Mouse (Mus musculus) stomach, embryonic 15.5 days (tissue): ENCODE data around the gene Gps1. TPM values are rescaled to one million over a fixed set of nuclear protein-coding genes. Genes with fewer than 3 reads are reported as not detected.
"Not testable (repeated sequence)": the region's sequence is repeated elsewhere in the genome, so short reads cannot be mapped to it uniquely, and the experiment has no call there.

Source experiments
- ATAC-seq: fragments of 200-750 bp; cut with Nextera tagmentation; 2 replicates; pipeline ENCODE4 v1.8.0; 2017; ENCODE audit warnings: low read depth, moderate number of reproducible peaks, moderate TSS enrichment; ENCODE audit not compliant: insufficient read depth, low FRiP score
- H3K27ac ChIP-seq: fragments of 300-500 bp; sonication (generic); 2 replicates; pipeline ENCODE4 v1.5.1; 2015; ENCODE audit warnings: mild to moderate bottlenecking, inconsistent platforms
- H3K27me3 ChIP-seq: fragments of 300-500 bp; sonication (generic); replicated peaks from 2 replicates; pipeline ENCODE4 v1.6.1; 2015; ENCODE audit warnings: inconsistent platforms
- H3K36me3 ChIP-seq: fragments of 300-500 bp; sonication (generic); 2 replicates; pipeline ENCODE4 v1.6.1; 2015; ENCODE audit warnings: inconsistent platforms
- H3K4me1 ChIP-seq: fragments of 300-500 bp; sonication (generic); 2 replicates; pipeline ENCODE4 v1.6.1; 2015; ENCODE audit warnings: inconsistent platforms
- H3K4me2 ChIP-seq: fragments of 300-500 bp; sonication (generic); 2 replicates; pipeline ENCODE4 v1.6.1; 2015; ENCODE audit warnings: mild to moderate bottlenecking, inconsistent platforms
- H3K4me3 ChIP-seq: fragments of 300-500 bp; sonication (generic); replicated peaks from 2 replicates; pipeline ENCODE4 v1.5.1; 2015; ENCODE audit warnings: inconsistent platforms
- H3K9ac ChIP-seq: fragments of 300-500 bp; sonication (generic); 2 replicates; pipeline ENCODE4 v1.6.1; 2015; ENCODE audit warnings: inconsistent platforms
- H3K9me3 ChIP-seq: fragments of 300-500 bp; sonication (generic); 2 replicates; pipeline ENCODE4 v1.6.1; 2016; ENCODE audit warnings: inconsistent platforms
- WGBS: fragments of 180-500 bp; shearing (Covaris S2); methylation state at CpG from one replicate; pipeline ENCODE4 v1.1.7; 2015; 5-methylcytosine and 5-hydroxymethylcytosine counted together
- polyA plus RNA-seq: library from polyadenylated mRNA; unstranded; fragments of >200 nt; fragmentation: Nextera tagmentation; extraction: Ambion mirVana; gene quantifications from 2 replicates; pipeline ENCODE4 v1.2.1, GENCODE M21; 2015

The Gps1 gene
- polyA plus RNA-seq, 1 experiment from 2014 or later: 157 TPM

DNA sequence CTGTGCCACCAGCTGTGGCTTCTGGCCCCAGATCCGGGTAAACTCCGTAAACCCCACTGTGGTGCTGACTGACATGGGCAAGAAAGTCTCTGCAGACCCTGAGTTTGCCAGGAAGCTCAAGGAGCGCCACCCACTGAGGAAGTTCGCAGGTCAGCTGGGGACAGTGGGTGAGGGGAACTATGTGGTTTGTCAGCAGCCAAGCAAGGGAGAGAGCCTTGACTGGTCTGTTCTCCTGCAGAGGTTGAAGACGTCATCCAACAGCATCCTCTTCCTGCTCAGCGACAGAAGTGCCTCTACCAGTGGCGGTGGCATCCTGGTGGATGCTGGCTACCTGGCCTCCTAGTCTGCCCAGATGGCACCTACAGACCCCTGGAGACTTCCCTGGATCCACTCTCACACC lies 17.0 kb upstream of the Gps1 start:
- H3K9ac ChIP-seq, ATAC-seq, H3K4me2 ChIP-seq, H3K27ac ChIP-seq, H3K36me3 ChIP-seq, H3K4me1 ChIP-seq, H3K9me3 ChIP-seq, H3K27me3 ChIP-seq, H3K4me3 ChIP-seq: not testable (repeated sequence)
- 63% methylated on average over 5 of the region's 7 CpGs for WGBS

DNA sequence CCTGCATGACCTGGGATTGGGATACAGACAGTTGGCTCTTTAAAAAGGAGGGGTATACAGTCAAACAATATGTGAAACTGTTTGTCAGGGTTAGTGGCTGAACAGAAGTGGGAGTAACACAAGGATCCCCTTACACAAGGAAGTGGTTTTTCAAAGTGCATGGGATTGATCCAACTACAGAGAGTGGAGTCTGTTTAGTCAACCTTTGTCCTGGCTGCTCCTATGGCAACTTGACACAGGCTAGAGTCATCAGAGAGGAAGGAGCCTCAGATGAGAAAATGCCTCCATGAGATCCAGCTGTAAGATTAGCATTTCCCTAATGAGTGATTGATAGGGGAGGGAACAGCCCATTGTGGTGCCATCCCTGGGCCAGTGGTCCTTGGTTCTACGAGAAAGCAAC lies 15.9 kb upstream of the Gps1 start:
- Histone ChIP-seq H3K4me1 (no peaks in the 10 kb centered on the region), H3K36me3 (no peaks in the 10 kb centered on the region), H3K9me3 (no peaks in the 10 kb centered on the region), H3K4me3 (no peak overlapping the region), H3K27me3 (no peaks in the 10 kb centered on the region), H3K4me2 (no peak overlapping the region), H3K9ac (no peak overlapping the region), H3K27ac (no peak overlapping the region; the same call in 1 of the 2 replicates)
- WGBS: 64% methylated on average over 1 of the region's 1 CpGs
- ATAC-seq: peak; percentile 50

DNA sequence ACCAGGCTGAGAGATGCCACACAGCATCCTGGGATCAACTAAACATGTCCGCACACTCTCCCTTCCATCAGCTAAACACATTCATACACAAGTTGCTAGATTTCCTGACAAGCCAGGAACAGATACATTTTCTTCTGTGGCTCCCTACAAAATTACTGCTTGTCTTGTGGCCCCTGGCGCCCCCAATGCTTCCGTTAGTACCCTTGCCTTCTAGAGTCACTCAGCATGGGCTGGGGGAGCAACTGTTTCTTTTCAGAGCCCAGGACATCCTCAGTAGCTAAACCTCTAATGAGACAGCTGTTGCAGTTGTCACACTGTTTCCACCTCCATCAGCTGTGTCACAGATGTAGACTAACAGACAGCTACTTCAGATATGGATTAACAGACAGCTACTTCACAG lies 11.3 kb upstream of the Gps1 start:
- WGBS: 71% methylated on average over 3 of the region's 3 CpGs

DNA sequence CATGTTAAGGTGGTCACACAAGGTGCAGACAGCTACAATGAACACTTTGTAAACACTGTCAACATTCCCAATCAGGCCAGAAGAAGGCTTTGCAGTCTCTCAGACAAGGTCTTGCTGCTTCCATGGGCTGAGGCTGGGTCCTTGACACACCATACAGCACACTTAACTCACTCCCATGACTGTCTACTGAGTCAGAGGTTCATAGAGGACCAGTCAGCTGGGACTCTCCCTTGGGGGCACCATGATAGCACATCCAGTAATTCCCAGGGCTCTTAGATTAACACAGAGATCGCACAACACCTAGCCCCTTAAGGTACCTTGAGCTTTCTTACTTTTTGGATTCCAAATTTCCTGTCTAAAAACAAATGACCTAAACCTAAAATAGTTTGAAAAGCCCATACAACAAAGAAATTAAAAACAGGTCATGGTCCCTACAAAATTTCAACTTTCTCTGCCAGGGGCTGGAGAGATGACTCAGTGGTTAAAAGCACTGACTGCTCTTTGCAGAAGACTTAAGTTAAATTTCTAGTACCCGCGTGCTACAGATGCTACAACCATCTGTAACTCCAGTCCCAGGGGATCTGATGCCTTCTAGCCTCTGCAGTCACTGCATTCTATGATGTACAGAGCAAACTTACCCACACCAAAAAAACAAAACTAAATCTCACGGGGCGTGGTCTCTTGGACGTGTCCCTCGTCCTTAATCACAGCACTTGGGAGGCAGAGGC lies 10.4 kb upstream of the Gps1 start:
- no peaks in the 10 kb centered on the region for H3K9me3 ChIP-seq
- no peaks in the 10 kb centered on the region for H3K36me3 ChIP-seq
- no peaks in the 10 kb centered on the region for H3K4me1 ChIP-seq
- no peak overlapping the region for H3K4me2 ChIP-seq
- no peak overlapping the region for H3K27ac ChIP-seq
- H3K9ac ChIP-seq: no peak overlapping the region
- H3K27me3 ChIP-seq: no peaks in the 10 kb centered on the region
- WGBS: 84% methylated on average over 7 of the region's 7 CpGs
- H3K4me3 ChIP-seq: no peak overlapping the region
- no peak for ATAC-seq

More for the DNA sequence above, 11.3 kb upstream of the Gps1 start:
- Histone ChIP-seq H3K9ac (no peak overlapping the region), H3K36me3 (no peaks in the 10 kb centered on the region), H3K4me3 (no peak overlapping the region), H3K9me3 (no peaks in the 10 kb centered on the region), H3K4me1 (no peaks in the 10 kb centered on the region), H3K27ac (no peak overlapping the region), H3K27me3 (no peaks in the 10 kb centered on the region), H3K4me2 (no peak overlapping the region)
- no peak for ATAC-seq

DNA sequence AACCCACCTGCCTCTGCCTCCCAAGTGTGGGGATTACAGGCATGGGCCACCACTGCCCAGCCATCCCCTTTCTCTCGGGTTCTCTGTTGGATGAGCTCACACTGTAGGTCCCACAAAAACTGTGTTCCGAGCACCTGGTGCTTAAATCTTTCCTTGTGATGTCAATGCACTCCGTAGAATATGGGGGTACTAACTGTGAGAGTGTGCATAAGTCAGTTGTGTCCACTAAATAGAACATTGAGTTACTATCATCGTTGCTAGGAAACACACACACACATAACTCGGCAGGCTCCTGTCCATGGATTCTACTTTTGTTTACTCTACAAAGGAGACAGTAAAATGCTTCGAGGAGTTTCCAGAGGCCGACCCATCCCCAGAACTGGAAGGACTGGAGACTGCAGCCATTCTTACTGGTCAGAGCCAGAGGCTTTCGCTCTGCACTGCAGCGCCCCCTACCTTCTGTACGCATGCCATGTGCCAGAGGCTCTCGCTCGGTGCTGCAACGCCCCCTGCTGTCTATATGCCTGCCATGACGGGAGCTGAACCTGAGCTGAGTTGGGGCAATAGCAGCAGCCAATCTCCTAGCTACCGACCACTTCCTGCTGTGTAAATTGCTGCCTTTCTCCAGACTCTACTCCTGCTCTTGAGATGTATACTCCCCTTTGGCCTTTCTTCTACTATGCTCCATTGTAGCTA lies 8.2 kb upstream of the Gps1 start:
- Histone ChIP-seq H3K9me3 (no peaks in the 10 kb centered on the region), H3K36me3 (no peaks in the 10 kb centered on the region), H3K4me3 (no peak overlapping the region), H3K27me3 (no peaks in the 10 kb centered on the region), H3K9ac (no peak overlapping the region), H3K4me1 (no peaks in the 10 kb centered on the region), H3K4me2 (no peak overlapping the region; the same call in 1 of the 2 replicates), H3K27ac (no peak overlapping the region)
- ATAC-seq: peak; percentile 90
- WGBS: 21% methylated on average over 15 of the region's 15 CpGs

DNA sequence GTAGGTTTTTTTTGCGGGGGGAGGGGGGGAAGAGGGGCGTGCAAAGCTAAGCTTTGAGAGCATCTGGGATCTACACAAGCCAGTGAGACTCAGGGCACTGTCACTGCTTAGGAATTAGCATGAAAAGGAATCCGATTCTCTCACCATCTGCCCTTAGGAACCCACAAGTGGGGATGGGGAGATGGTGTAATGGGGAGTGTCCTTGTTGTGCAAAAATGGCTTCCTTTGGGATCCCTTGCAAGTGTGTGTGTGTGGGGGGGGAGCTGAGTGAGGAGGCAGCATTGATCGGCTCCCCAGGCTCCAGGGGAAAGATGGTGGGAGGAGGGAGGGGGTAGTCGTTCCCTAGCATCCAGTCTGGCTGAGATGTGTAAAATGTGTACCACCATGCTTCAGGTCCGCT lies 6.9 kb upstream of the Gps1 start:
- Histone ChIP-seq H3K4me2 (no peak overlapping the region), H3K4me3 (no peak overlapping the region), H3K9me3 (no peaks in the 10 kb centered on the region), H3K9ac (no peak overlapping the region), H3K27ac (no peak overlapping the region), H3K4me1 (no peaks in the 10 kb centered on the region), H3K36me3 (no peaks in the 10 kb centered on the region), H3K27me3 (no peaks in the 10 kb centered on the region)
- WGBS: 41% methylated on average over 6 of the region's 6 CpGs
- no peak for ATAC-seq

DNA sequence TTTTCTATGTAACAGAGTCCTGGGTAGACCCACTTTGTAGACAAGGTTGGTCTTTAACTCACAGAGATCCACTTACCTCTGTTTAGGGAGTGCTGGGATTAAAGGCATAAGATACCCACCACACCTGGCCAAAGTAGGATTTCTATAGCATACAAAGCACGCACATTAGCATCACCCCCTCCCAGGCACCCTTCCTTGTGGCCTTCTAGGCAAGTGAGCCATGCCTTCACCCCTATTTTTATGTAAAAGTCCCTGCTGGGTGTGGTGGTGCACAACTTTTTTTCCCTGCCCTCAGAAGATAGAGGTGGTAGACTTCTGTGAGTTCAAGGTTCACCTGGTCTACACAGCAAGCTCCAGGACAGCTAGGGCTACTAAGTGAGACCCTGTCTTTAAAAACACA lies 4.2 kb upstream of the Gps1 start:
- ATAC-seq: no peak
- no peak overlapping the region for H3K27ac ChIP-seq
- H3K4me1 ChIP-seq: peaks cover 4% of the 10 kb centered on the region; the same call in 1 of the 2 replicates
- H3K36me3 ChIP-seq: no peaks in the 10 kb centered on the region
- 85% methylated on average over 1 of the region's 1 CpGs for WGBS
- no peaks in the 10 kb centered on the region for H3K9me3 ChIP-seq
- no peak overlapping the region for H3K4me3 ChIP-seq
- no peaks in the 10 kb centered on the region for H3K27me3 ChIP-seq
- no peak overlapping the region for H3K4me2 ChIP-seq
- H3K9ac ChIP-seq: no peak overlapping the region

DNA sequence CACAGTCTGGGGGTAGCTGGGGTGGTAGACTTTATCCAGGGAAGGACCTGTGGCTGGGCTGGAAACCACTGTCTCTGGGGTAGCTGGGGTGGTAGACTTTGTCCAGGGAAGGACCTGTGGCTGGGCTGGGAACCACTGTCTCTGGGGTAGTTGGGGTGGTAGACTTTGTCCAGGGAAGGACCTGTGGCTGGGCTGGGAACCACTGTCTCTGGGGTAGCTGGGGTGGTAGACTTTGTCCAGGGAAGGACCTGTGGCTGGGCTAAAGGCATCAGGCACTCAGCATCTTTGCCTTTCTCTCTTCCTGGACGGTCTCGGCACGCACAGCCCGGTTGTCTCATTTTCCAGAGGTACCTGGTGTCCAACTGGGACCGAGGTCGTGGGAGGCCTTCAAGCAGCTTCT lies 2.7 kb upstream of the Gps1 start:
- not testable (repeated sequence) for ATAC-seq, H3K9me3 ChIP-seq, H3K4me2 ChIP-seq, H3K36me3 ChIP-seq, H3K27me3 ChIP-seq, H3K27ac ChIP-seq, H3K4me3 ChIP-seq, H3K9ac ChIP-seq
- peaks cover 15% of the 10 kb centered on the region for H3K4me1 ChIP-seq
- WGBS: 97% methylated on average over 6 of the region's 6 CpGs

DNA sequence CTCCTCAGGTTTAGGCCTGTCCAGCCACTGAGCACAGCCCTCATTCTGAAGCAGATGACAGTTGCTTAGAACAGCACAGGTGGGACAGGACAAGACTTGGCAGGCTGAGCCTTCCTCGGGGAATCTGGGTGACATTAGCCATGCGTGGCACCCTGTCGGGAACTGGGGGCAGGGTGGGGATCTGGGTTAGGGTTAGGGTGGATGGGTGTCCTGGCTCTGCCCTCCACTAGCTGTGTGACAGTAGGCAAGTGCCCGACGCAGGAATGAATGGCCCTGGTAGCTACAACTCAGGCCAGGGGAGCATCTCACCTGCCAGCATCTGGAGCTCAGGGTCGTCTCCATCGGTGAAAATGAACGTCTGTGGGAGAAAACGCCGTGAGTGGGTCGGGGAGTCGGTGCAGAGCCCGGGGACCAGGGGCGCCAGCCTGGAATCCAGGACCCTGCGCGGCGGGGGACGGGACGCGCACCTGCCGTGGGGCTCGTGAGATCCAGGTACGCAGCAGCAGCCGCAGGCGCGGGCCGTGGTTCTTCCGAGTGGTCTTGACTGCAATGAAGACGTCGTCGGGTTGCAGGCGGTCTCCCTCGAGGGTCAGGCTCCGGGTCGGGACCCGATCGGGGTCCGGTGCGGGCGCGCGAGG lies 527 bp upstream of the Gps1 start:
- no peaks in the 10 kb centered on the region for H3K9me3 ChIP-seq
- H3K4me2 ChIP-seq: peak overlapping the region; percentile 94
- peak overlapping the region; percentile 64 for H3K9ac ChIP-seq
- H3K4me1 ChIP-seq: peaks cover 15% of the 10 kb centered on the region
- peak overlapping the region; percentile 78 for H3K27ac ChIP-seq
- WGBS: 2% methylated on average over 42 of the region's 42 CpGs
- H3K36me3 ChIP-seq: peaks cover 8% of the 10 kb centered on the region
- ATAC-seq: 0 out of 2 replicates have a peak, but pooled peaks have one; percentile 20
- no peaks in the 10 kb centered on the region for H3K27me3 ChIP-seq
- peak overlapping the region; percentile 93 for H3K4me3 ChIP-seq

DNA sequence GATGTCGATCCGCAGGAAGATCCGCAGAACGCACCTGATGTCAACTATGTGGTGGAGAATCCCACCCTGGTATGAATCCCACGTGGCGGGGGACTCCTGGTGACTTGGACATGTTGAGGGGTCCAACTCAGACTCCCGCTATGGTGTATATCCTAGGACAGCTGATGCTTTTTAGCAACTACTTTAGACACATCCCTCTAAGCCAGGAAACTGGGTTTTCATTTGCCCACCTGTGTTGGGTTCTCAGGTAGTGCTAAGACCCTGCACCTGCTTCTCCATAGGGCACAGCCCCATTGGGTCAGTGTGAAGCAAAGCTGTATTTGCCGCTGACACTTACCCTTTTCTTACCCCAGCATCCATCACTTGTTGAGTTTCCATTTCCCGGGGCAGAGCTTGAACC lies 1.1 kb downstream of the Gps1 start:
- Histone ChIP-seq H3K4me2 (peak overlapping the region; percentile 94), H3K9me3 (no peaks in the 10 kb centered on the region), H3K4me3 (peak overlapping the region; percentile 93), H3K36me3 (peaks cover 20% of the 10 kb centered on the region), H3K9ac (peak overlapping the region; percentile 64), H3K27ac (peak overlapping the region; percentile 78; the same call in 1 of the 2 replicates), H3K4me1 (peaks cover 15% of the 10 kb centered on the region), H3K27me3 (no peaks in the 10 kb centered on the region)
- 30% methylated on average over 9 of the region's 9 CpGs for WGBS
- ATAC-seq: no peak

DNA sequence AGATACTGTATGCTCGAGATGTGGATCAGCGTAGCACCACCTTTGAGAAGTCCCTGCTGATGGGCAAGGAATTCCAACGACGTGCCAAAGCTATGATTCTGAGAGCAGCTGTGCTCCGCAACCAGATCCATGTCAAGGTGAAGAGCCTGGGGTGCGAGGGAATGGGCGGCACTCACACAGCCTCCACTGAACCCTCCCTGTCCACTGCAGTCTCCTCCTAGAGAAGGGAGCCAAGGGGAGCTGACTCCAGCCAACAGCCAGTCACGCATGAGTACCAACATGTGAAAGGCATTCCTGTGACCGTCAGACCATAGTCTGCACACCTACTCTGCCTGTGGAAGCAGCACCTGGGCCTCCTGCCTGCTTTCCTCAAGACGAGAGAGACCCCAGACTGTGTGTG lies 4.4 kb downstream of the Gps1 start:
- not testable (repeated sequence) for ATAC-seq, H3K4me3 ChIP-seq, H3K9ac ChIP-seq, H3K4me2 ChIP-seq, H3K9me3 ChIP-seq, H3K27me3 ChIP-seq, H3K27ac ChIP-seq
- WGBS: 85% methylated on average over 10 of the region's 10 CpGs
- H3K36me3 ChIP-seq: peaks cover 51% of the 10 kb centered on the region
- H3K4me1 ChIP-seq: peaks cover 13% of the 10 kb centered on the region

DNA sequence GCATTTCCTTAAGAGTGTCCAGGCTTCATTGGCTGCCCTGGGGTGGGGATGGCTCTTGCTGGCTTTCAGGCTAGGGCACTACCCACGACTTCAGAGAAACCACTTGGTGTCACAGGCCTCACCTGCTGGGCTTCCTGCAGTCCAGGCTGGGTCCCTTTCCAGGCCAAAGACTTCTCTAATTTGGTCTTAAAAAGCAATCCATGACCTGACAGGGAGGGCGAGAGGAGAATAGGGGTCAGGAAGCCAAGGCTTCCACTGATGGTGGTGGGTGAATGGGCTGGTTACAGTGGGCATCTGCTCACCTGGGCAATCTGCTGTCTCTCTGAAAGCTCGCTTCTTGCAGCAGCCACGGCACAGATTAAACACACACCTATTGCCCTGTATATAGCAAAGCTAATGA lies 5.3 kb downstream of the Gps1 start:
- no peak overlapping the region for H3K27ac ChIP-seq
- peaks cover 11% of the 10 kb centered on the region for H3K4me1 ChIP-seq
- H3K9me3 ChIP-seq: no peaks in the 10 kb centered on the region
- H3K36me3 ChIP-seq: peaks cover 57% of the 10 kb centered on the region
- H3K9ac ChIP-seq: no peak overlapping the region
- 81% methylated on average over 4 of the region's 4 CpGs for WGBS
- no peak overlapping the region for H3K4me3 ChIP-seq
- no peak for ATAC-seq
- H3K4me2 ChIP-seq: no peak overlapping the region
- no peaks in the 10 kb centered on the region for H3K27me3 ChIP-seq
